Mouse (Mus musculus) myocyte (in vitro differentiated cells): ENCODE results near the gene Hist1h4i. TPM values are rescaled to one million over a fixed set of nuclear protein-coding genes. Genes with fewer than 3 reads are reported as not detected.

ENCODE experiments used
- H3K27me3 ChIP-seq: one replicate; pipeline ENCODE4 v1.6.1; 2011; ENCODE audit not compliant: control insufficient read depth, insufficient read depth, insufficient read length
- H3K36me3 ChIP-seq: one replicate; pipeline ENCODE4 v1.6.1; 2011; ENCODE audit not compliant: control insufficient read depth, insufficient read depth
- H3K4me2 ChIP-seq: one replicate; pipeline ENCODE4 v1.6.1; 2011; ENCODE audit warnings: low read depth, control low read depth
- H3K4me3 ChIP-seq: one replicate; pipeline ENCODE4 v1.5.1; 2011; ENCODE audit warnings: mild to moderate bottlenecking, control low read depth, moderate library complexity
- H3K79me2 ChIP-seq: one replicate; pipeline ENCODE4 v1.6.1; 2011; ENCODE audit not compliant: control insufficient read depth, insufficient read depth
- H3ac ChIP-seq: one replicate; pipeline ENCODE4 v1.6.1; 2011; ENCODE audit not compliant: control insufficient read depth, insufficient read length
- CEBPB ChIP-seq: IDR thresholded peaks from 2 replicates; pipeline ENCODE4 v1.6.1; 2011; ENCODE audit warnings: mild to moderate bottlenecking, moderate library complexity; ENCODE audit not compliant: poor library complexity, insufficient read depth, severe bottlenecking
- E2F4 ChIP-seq: IDR thresholded peaks from one replicate; pipeline ENCODE4 v1.6.1; 2011; ENCODE audit warnings: mild to moderate bottlenecking, control low read depth, moderate library complexity; ENCODE audit not compliant: insufficient read depth
- MAX ChIP-seq: IDR thresholded peaks from one replicate; pipeline ENCODE4 v1.6.1; 2011; ENCODE audit warnings: low read depth, mild to moderate bottlenecking, control low read depth
- MYOD1 ChIP-seq, 3 experiments: IDR thresholded peaks; one replicate each; pipeline ENCODE4 v1.6.1; 2011; ENCODE audit warnings: control low read depth in 2 of 3, low read depth in 2 of 3, mild to moderate bottlenecking in 2 of 3, moderate library complexity in 1 of 3; ENCODE audit not compliant: insufficient read length in 2 of 3, control insufficient read depth in 1 of 3
- MYOG ChIP-seq, 3 experiments: IDR thresholded peaks; one replicate each; pipeline ENCODE4 v1.6.1; 2011; ENCODE audit warnings: control low read depth in 2 of 3, low read depth in 2 of 3, mild to moderate bottlenecking in 2 of 3; ENCODE audit not compliant: insufficient read length in 2 of 3, control insufficient read depth in 1 of 3, insufficient read depth in 1 of 3
- POLR2A ChIP-seq: IDR thresholded peaks from one replicate; pipeline ENCODE4 v1.6.1; 2011; ENCODE audit warnings: low read depth, mild to moderate bottlenecking, control low read depth, moderate library complexity; ENCODE audit not compliant: insufficient read length
- POLR2AphosphoS2 ChIP-seq: IDR thresholded peaks from one replicate; pipeline ENCODE4 v1.6.1; 2011; ENCODE audit warnings: low read depth, control low read depth; ENCODE audit not compliant: insufficient read length
- REST ChIP-seq: IDR thresholded peaks from one replicate; pipeline ENCODE4 v1.6.1; 2011; ENCODE audit warnings: mild to moderate bottlenecking, control low read depth, moderate library complexity; ENCODE audit not compliant: insufficient read depth, insufficient read length
- SRF ChIP-seq: IDR thresholded peaks from one replicate; pipeline ENCODE4 v1.6.1; 2011; ENCODE audit warnings: low read depth; ENCODE audit not compliant: control insufficient read depth, insufficient read length
- TCF12 ChIP-seq: IDR thresholded peaks from one replicate; pipeline ENCODE4 v1.6.1; 2011; ENCODE audit warnings: mild to moderate bottlenecking, control low read depth; ENCODE audit not compliant: poor library complexity, insufficient read depth, severe bottlenecking
- TCF3 ChIP-seq: IDR thresholded peaks from one replicate; pipeline ENCODE4 v1.6.1; 2011; ENCODE audit warnings: low read depth, control low read depth; ENCODE audit not compliant: insufficient read length
- USF1 ChIP-seq: IDR thresholded peaks from one replicate; pipeline ENCODE4 v1.6.1; 2011; ENCODE audit warnings: low read depth, mild to moderate bottlenecking, control low read depth, moderate library complexity
- polyA plus RNA-seq: library from polyadenylated mRNA; unstranded; fragments of >200 nt; fragmentation: generic; extraction: Trizol; gene quantifications from one replicate; pipeline ENCODE4 v1.2.1, GENCODE M21; 2012; ENCODE audit warnings: missing spikeins

Gene Hist1h4i
- polyA plus RNA-seq, 1 experiment: 31.0 TPM

- no peaks in the 10 kb centered on the region for H3K79me2 ChIP-seq
- peaks cover 22% of the 10 kb centered on the region for H3K27me3 ChIP-seq
- TF ChIP-seq MYOG (IDR thresholded peaks at IDR 0.05; ENCODE audit: control insufficient read depth in 1 of 3, insufficient read depth in 1 of 3, insufficient read length in 2 of 3, low read depth in 2 of 3) (no peak), CEBPB (no peak), MAX (no peak), TCF3 (no peak), SRF (no peak), POLR2A (no peak), POLR2AphosphoS2 (no peak), E2F4 (no peak), TCF12 (no peak), USF1 (no peak), MYOD1 (IDR thresholded peaks at IDR 0.05; ENCODE audit: control insufficient read depth in 1 of 3, insufficient read length in 2 of 3, low read depth in 2 of 3) (no peak), REST (no peak)
- H3ac ChIP-seq: peak overlapping the region; percentile 3
- peak overlapping the region; percentile 97 for H3K4me2 ChIP-seq
- peak overlapping the region; percentile 34 for H3K4me3 ChIP-seq
- no peaks in the 10 kb centered on the region for H3K36me3 ChIP-seq
These were observed 34.6 kb downstream of the Hist1h4i start for GRCm38 (mm10) chr13:22006334-22007120.

GRCm38 (mm10) chr13:22005605-22006333, 35.4 kb downstream of the Hist1h4i start:
- H3K36me3 ChIP-seq: no peaks in the 10 kb centered on the region
- H3K79me2 ChIP-seq: no peaks in the 10 kb centered on the region
- H3ac ChIP-seq: peak overlapping the region; percentile 3
- H3K4me3 ChIP-seq: peak overlapping the region; percentile 34
- peaks cover 22% of the 10 kb centered on the region for H3K27me3 ChIP-seq
- no peak for TF ChIP-seq POLR2A
- TF ChIP-seq MAX: no peak
- no peak for TF ChIP-seq MYOG (IDR thresholded peaks at IDR 0.05; ENCODE audit: control insufficient read depth in 1 of 3, insufficient read depth in 1 of 3, insufficient read length in 2 of 3, low read depth in 2 of 3)
- no peak for TF ChIP-seq MYOD1 (IDR thresholded peaks at IDR 0.05; ENCODE audit: control insufficient read depth in 1 of 3, insufficient read length in 2 of 3, low read depth in 2 of 3)
- no peak for TF ChIP-seq E2F4
- TF ChIP-seq REST: no peak
- TF ChIP-seq TCF12: no peak
- no peak for TF ChIP-seq USF1
- no peak for TF ChIP-seq CEBPB
- TF ChIP-seq POLR2AphosphoS2: no peak
- no peak for TF ChIP-seq TCF3
- TF ChIP-seq SRF: no peak
- peak overlapping the region; percentile 97 for H3K4me2 ChIP-seq

- TF ChIP-seq TCF12 (no peak), MYOD1 (IDR thresholded peaks at IDR 0.05; ENCODE audit: control insufficient read depth in 1 of 3, insufficient read length in 2 of 3, low read depth in 2 of 3) (no peak), SRF (no peak), MYOG (IDR thresholded peaks at IDR 0.05; ENCODE audit: control insufficient read depth in 1 of 3, insufficient read depth in 1 of 3, insufficient read length in 2 of 3, low read depth in 2 of 3) (no peak), POLR2AphosphoS2 (no peak), TCF3 (no peak), USF1 (no peak), MAX (no peak), E2F4 (no peak), POLR2A (no peak), CEBPB (no peak), REST (no peak)
- Histone ChIP-seq H3K79me2 (no peaks in the 10 kb centered on the region), H3K4me2 (peak overlapping the region; percentile 3), H3K36me3 (no peaks in the 10 kb centered on the region), H3K4me3 (no peak overlapping the region), H3K27me3 (peaks cover 7% of the 10 kb centered on the region), H3ac (no peak overlapping the region)
These were observed 39.3 kb downstream of the Hist1h4i start for GRCm38 (mm10) chr13:22001823-22002222.

- no peak overlapping the region for H3ac ChIP-seq
- no peaks in the 10 kb centered on the region for H3K79me2 ChIP-seq
- H3K36me3 ChIP-seq: no peaks in the 10 kb centered on the region
- H3K4me3 ChIP-seq: no peak overlapping the region
- peaks cover 4% of the 10 kb centered on the region for H3K27me3 ChIP-seq
- TF ChIP-seq E2F4: no peak
- TF ChIP-seq POLR2A: no peak
- no peak for TF ChIP-seq TCF3
- TF ChIP-seq SRF: no peak
- no peak for TF ChIP-seq TCF12
- TF ChIP-seq USF1: no peak
- H3K4me2 ChIP-seq: peak overlapping the region; percentile 3
These were observed 39.8 kb downstream of the Hist1h4i start for GRCm38 (mm10) chr13:22001346-22001745.
